Mouse (Mus musculus) bone marrow macrophage, adult 2 months (primary cell): Measurements from ENCODE around the gene Rsad1. TPM values are rescaled to one million over a fixed set of nuclear protein-coding genes. Genes with fewer than 3 reads are reported as not detected.

Source experiments
- H3K27ac ChIP-seq: 2 replicates; pipeline ENCODE4 v1.5.1; 2012; ENCODE audit warnings: low read depth, low read length; ENCODE audit not compliant: insufficient read depth
- H3K4me1 ChIP-seq: 2 replicates; pipeline ENCODE4 v1.6.1; 2012; ENCODE audit warnings: low read length; ENCODE audit not compliant: control insufficient read depth, insufficient read depth
- H3K4me3 ChIP-seq: 2 replicates; pipeline ENCODE4 v1.5.1; 2012; ENCODE audit warnings: mild to moderate bottlenecking, low read length, moderate library complexity; ENCODE audit not compliant: insufficient read depth
- CTCF ChIP-seq: IDR thresholded peaks from 2 replicates; pipeline ENCODE4 v1.5.1; 2012; ENCODE audit warnings: low read depth, mild to moderate bottlenecking, low read length, moderate library complexity
- POLR2A ChIP-seq: IDR thresholded peaks from 2 replicates; pipeline ENCODE4 v1.6.1; 2012; ENCODE audit warnings: mild to moderate bottlenecking, low read depth, low read length, borderline replicate concordance
- polyA plus RNA-seq: library from polyadenylated mRNA; stranded (reverse); fragments of >200 nt; gene quantifications from 2 replicates; pipeline ENCODE4 v1.2.4, GENCODE M21; 2012; ENCODE audit not compliant: missing spikeins, insufficient read depth, insufficient read length

Gene Rsad1
- polyA plus RNA-seq, result 2.4 and 3.3 TPM in 2 replicates

GRCm38 (mm10) chr11:94548888-94549690 lies at the start of gene Rsad1:
TSS of gene Rsad1 (minus strand) at chr11:94549255.
- TF ChIP-seq POLR2A, result no peak
- peak; percentile 87 for TF ChIP-seq CTCF
- peak within 1 kb of the TSS; percentile 72 for H3K27ac ChIP-seq
- H3K4me1 ChIP-seq, result peaks cover 15% of the 10 kb centered on the region
- H3K4me3 ChIP-seq, result peak within 1 kb of the TSS; percentile 75

- no peak overlapping the region for H3K4me3 ChIP-seq
- TF ChIP-seq POLR2A (no peak), CTCF (no peak)
- peaks cover 20% of the 10 kb centered on the region for H3K4me1 ChIP-seq
- H3K27ac ChIP-seq, result no peak overlapping the region
Measured at GRCm38 (mm10) chr11:94598437-94599120, 49.5 kb upstream of the Rsad1 start.

- Histone ChIP-seq H3K4me1 (peaks cover 19% of the 10 kb centered on the region), H3K4me3 (no peak overlapping the region), H3K27ac (no peak overlapping the region)
- TF ChIP-seq POLR2A (no peak), CTCF (no peak)
Measured at GRCm38 (mm10) chr11:94597319-94597718, 48.3 kb upstream of the Rsad1 start.

GRCm38 (mm10) chr11:94596311-94596852 lies 47.3 kb upstream of the Rsad1 start:
- no peak overlapping the region for H3K4me3 ChIP-seq
- no peak overlapping the region for H3K27ac ChIP-seq
- H3K4me1 ChIP-seq, result peaks cover 15% of the 10 kb centered on the region
- TF ChIP-seq POLR2A (no peak), CTCF (no peak)

GRCm38 (mm10) chr11:94587511-94587910 lies 38.5 kb upstream of the Rsad1 start:
- peaks cover 10% of the 10 kb centered on the region for H3K4me1 ChIP-seq

GRCm38 (mm10) chr11:94585091-94585490 lies 36.0 kb upstream of the Rsad1 start:
- peaks cover 10% of the 10 kb centered on the region for H3K4me1 ChIP-seq
- H3K4me3 ChIP-seq, result no peak overlapping the region
- no peak overlapping the region for H3K27ac ChIP-seq
- TF ChIP-seq POLR2A (no peak), CTCF (no peak)

More at GRCm38 (mm10) chr11:94587511-94587910, 38.5 kb upstream of the Rsad1 start:
- Histone ChIP-seq H3K27ac (no peak overlapping the region), H3K4me3 (no peak overlapping the region)
- no peak for TF ChIP-seq CTCF
- TF ChIP-seq POLR2A, result no peak

GRCm38 (mm10) chr11:94580111-94580740 lies 31.2 kb upstream of the Rsad1 start:
- Histone ChIP-seq H3K4me3 (no peak overlapping the region), H3K4me1 (no peaks in the 10 kb centered on the region), H3K27ac (no peak overlapping the region)
- TF ChIP-seq CTCF, result no peak
- no peak for TF ChIP-seq POLR2A

- H3K27ac ChIP-seq, result no peak overlapping the region
- no peak for TF ChIP-seq POLR2A
- no peak for TF ChIP-seq CTCF
- 0 out of 2 replicates have a peak, but pooled peaks cover 2% of the 10 kb centered on the region for H3K4me1 ChIP-seq
- no peak overlapping the region for H3K4me3 ChIP-seq
Measured at GRCm38 (mm10) chr11:94576361-94576760, 27.3 kb upstream of the Rsad1 start.

- H3K4me1 ChIP-seq, result 0 out of 2 replicates have a peak, but pooled peaks cover 2% of the 10 kb centered on the region
- TF ChIP-seq POLR2A, result no peak
- TF ChIP-seq CTCF, result no peak
- H3K27ac ChIP-seq, result no peak overlapping the region
- no peak overlapping the region for H3K4me3 ChIP-seq
Measured at GRCm38 (mm10) chr11:94575036-94575435, 26.0 kb upstream of the Rsad1 start.
